Mouse (Mus musculus) naive thymus-derived CD4-positive, alpha-beta T cell, adult 2 months (primary cell): ENCODE measurements around the gene 1700019A02Rik.

Source experiments
- DNase-seq: peaks from one replicate; pipeline ENCODE4 v3.0.0-alpha.2; 2011; ENCODE audit warnings: low read depth

1700019A02Rik gene

GRCm38 (mm10) chr1:53187536-53187935 is at the start of gene 1700019A02Rik:
Gene 1700019A02Rik, minus strand, starts transcription at chr1:53187636.
- no peak for DNase-seq

DNA sequence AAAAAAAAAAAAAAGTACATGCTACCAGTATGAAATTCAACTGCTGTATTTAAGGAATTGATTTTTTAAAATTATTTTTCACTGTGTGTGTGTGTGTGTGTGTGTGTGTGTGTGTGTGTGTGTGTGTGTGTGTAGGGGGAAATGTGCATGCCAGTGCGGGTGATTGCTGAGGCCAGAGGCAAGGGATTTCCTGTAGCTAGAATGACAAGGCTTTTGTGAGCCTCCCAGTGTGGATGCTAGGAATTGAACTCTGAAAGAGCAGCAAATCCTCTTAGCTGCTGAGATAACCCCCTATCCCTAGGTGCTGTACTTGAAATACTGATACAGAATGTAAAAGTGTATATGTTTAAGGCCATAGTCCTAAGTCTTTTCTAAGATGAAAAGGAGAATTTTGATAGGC is 38.6 kb upstream of the 1700019A02Rik start:
- DNase-seq, result no peak

GRCm38 (mm10) chr1:53225616-53226015 is 38.2 kb upstream of the 1700019A02Rik start:
- no peak for DNase-seq

DNA sequence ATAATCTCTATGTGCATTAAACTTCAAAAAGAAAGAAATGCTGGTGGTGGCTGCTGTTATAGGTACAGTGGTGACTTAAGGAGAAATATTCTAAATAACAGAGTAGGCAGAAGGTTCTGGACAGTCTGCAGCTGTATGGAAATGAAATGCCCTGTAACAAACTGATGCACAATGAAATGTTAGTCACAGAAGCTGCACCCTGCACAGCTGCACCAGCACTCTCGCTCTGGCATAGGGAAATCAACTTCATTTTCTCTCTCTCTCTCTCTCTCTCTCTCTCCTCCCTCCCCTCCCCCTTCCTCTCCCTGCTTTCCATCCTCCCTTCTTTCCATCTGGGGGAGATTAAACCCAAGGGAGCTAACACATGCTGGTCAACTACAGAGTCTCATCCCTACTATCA is 37.3 kb upstream of the 1700019A02Rik start:
- DNase-seq, result no peak

DNA sequence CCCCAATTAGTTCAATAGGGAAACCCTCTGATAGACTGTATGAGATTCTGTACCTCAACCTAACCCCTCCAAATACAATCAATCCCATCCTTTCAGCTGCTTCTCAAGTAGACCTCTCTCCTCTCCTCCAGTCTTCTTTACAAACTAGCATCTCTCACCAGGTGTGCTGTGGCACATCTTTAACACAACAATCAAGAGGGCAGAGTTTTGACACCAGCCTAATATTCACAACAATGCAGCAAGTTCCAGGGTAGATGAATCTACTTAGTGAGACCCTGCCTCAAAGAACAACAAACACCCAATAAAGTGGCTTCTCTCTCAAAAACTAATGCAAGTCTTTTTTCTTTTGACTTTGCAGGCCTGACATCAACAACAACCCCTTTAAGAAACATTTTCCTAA is 22.7 kb upstream of the 1700019A02Rik start:
- no peak for DNase-seq

DNA sequence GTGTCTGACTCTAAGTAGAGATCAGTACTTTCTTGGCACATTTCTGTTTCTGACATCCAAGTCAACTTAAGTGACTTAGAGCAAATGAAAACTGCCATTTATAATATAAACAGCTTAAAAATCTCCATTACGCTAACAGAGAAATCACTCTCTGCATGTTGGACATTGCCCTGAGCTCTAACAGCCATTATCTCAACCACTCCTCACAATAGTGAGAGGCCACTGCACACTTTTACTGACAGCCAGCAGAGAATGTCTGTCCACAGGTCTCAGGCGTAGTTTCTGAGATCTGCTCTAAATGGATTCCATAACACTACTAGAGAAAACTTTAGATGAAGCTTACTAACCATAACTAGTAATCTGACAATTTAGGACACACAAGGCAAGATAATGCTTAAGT is 16.5 kb upstream of the 1700019A02Rik start:
- no peak for DNase-seq

DNA sequence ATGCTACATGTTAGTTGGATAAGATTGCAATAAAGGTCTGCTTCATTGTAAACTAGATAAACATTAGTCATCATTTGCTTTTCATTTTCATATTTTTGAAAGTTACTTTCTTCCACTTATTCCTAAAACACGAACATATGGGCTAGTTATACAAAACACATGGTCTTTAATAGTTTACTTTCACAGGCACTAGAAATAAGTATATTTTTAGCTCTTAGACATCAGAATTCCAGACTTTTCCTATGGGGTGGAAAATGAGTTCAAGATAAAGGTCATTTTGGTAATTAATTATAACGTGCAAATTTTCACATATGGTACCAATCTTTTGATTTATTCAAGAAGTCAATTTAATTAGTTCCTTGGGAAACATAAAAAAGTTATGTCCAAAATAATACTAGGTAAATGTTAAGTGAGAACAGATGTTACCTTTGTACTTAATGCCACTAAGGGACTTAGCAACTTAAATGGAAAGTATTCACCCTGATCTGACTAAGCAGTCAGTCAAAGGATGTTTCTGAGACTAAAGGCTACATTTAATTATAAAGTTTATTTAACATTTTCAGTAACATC is 14.3 kb upstream of the 1700019A02Rik start:
- DNase-seq, result no peak

GRCm38 (mm10) chr1:53194536-53194935 is 7.1 kb upstream of the 1700019A02Rik start:
- DNase-seq, result no peak

DNA sequence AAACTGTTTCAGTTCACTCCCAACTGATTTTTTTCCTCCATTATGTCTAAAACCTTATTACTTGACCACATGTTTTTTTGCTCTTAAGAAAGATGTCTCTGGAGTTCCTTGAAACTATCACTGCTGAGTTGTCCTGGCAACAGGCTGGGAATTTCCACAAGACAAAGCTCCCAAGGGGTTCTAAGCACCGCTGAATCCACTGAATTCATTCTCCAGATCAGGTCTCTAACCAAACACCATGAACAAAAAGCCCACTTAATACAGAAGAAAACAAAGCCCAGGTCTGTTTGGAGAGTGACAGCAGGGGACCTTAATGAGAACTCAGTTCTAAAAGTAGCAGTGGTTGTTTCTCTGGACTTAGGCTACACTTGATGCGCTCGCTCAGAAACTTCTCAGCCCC is 3.8 kb upstream of the 1700019A02Rik start:
- no peak for DNase-seq

GRCm38 (mm10) chr1:53189620-53190019 is 2.2 kb upstream of the 1700019A02Rik start:
- DNase-seq, result no peak

GRCm38 (mm10) chr1:53186301-53186700 is 1.1 kb downstream of the 1700019A02Rik start:
- no peak for DNase-seq

GRCm38 (mm10) chr1:53157715-53158114 is 29.7 kb downstream of the 1700019A02Rik start:
- DNase-seq, result no peak

DNA sequence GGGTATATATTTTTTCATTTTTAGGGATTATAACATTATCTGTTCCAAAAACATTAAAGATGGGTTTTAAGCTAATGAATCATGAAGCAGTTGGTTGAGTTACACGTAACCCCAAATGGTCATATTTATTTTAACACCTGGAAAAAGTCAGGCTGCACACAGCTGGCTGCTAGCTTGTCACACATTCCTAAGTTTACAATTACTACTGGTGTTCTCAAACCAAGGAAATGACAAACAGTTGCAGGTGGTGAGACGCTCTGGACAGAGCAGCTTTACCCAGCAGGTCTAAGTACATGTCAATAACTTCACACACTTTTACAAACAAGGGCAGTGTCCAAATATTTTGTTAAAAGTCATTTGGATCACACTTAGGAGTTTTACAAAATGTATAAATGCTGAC is 64.4 kb downstream of the 1700019A02Rik start:
- DNase-seq, result no peak

DNA sequence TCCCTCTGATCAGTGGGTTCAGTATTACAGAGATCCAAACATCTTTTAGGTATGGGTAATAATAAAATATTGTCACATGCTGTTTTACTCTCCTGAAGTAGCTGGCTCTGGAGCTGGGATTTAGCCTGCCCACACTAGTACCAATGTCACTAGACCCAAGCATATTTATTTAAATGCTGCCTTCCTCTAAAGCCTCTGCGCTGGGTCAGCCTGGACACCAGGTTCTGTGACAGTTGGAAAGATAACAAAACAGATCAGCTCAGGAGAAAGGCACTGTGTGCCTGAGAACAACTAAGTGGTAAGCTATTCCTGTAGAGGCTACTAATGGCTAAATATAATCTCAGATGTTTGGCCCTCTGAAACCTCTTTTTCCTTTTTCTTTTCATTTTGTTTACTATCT is 76.9 kb downstream of the 1700019A02Rik start:
- no peak for DNase-seq
